Mouse (Mus musculus) heart, embryonic 11.5 days (tissue): ENCODE results near the gene Ntrk3. TPM values are rescaled to one million over a fixed set of nuclear protein-coding genes. Genes with fewer than 3 reads are reported as not detected.

Experiments
- ATAC-seq: fragments of 200-750 bp; cut with Nextera tagmentation; replicated peaks from 2 replicates; pipeline ENCODE4 v1.8.0; 2017; ENCODE audit warnings: moderate library complexity; ENCODE audit not compliant: insufficient number of reproducible peaks, low FRiP score, low TSS enrichment
- H3K27ac ChIP-seq: fragments of 300-500 bp; sonication (generic); 2 replicates; pipeline ENCODE4 v1.5.1; 2014; ENCODE audit warnings: mild to moderate bottlenecking, low read depth, low read length
- H3K27me3 ChIP-seq: fragments of 300-500 bp; sonication (generic); 2 replicates; pipeline ENCODE4 v1.6.1; 2014; ENCODE audit warnings: mild to moderate bottlenecking, low read length, mixed read lengths; ENCODE audit not compliant: control insufficient read depth, insufficient read depth
- H3K36me3 ChIP-seq: fragments of 300-500 bp; sonication (generic); 2 replicates; pipeline ENCODE4 v1.6.1; 2014; ENCODE audit warnings: mild to moderate bottlenecking, low read length, moderate library complexity, mixed read lengths; ENCODE audit not compliant: control insufficient read depth, insufficient read depth
- H3K4me1 ChIP-seq: fragments of 300-500 bp; sonication (generic); 2 replicates; pipeline ENCODE4 v1.6.1; 2014; ENCODE audit warnings: low read length; ENCODE audit not compliant: control insufficient read depth, insufficient read depth
- H3K4me2 ChIP-seq: fragments of 300-500 bp; sonication (generic); 2 replicates; pipeline ENCODE4 v1.6.1; 2014; ENCODE audit warnings: mild to moderate bottlenecking, moderate library complexity
- H3K4me3 ChIP-seq: fragments of 300-500 bp; sonication (generic); 2 replicates; pipeline ENCODE4 v1.5.1; 2014; ENCODE audit warnings: low read depth, low read length
- H3K9ac ChIP-seq: fragments of 300-500 bp; sonication (generic); 2 replicates; pipeline ENCODE4 v1.6.1; 2014; ENCODE audit warnings: mild to moderate bottlenecking, low read depth, low read length, moderate library complexity
- H3K9me3 ChIP-seq: fragments of 300-500 bp; sonication (generic); replicated peaks from 2 replicates; pipeline ENCODE4 v1.6.1; 2016; ENCODE audit warnings: low read length; ENCODE audit not compliant: control insufficient read depth
- WGBS: fragments of 180-500 bp; shearing (Covaris S2); extraction: QIAGEN DNeasy Blood & Tissue Kit; methylation state at CpG from one replicate; pipeline ENCODE4 v1.1.7; 2014; ENCODE audit not compliant: insufficient replicate concordance; 5-methylcytosine and 5-hydroxymethylcytosine counted together
- polyA plus RNA-seq: library from polyadenylated mRNA; unstranded; fragments of >200 nt; fragmentation: Nextera tagmentation; extraction: Ambion mirVana; gene quantifications from 2 replicates; pipeline ENCODE4 v1.2.1, GENCODE M21; 2014

Ntrk3 gene
- polyA plus RNA-seq, 1 experiment from 2014 or later = 1.1 TPM

GRCm38 (mm10) chr7:78145251-78145650 is 592.6 kb downstream of the Ntrk3 start:
- H3K4me2 ChIP-seq = no peak overlapping the region
- H3K4me1 ChIP-seq = no peaks in the 10 kb centered on the region
- no peak overlapping the region for H3K27ac ChIP-seq
- no peaks in the 10 kb centered on the region for H3K27me3 ChIP-seq
- H3K9me3 ChIP-seq = no peaks in the 10 kb centered on the region
- H3K9ac ChIP-seq = no peak overlapping the region
- no peak for ATAC-seq
- H3K4me3 ChIP-seq = no peak overlapping the region
- no peaks in the 10 kb centered on the region for H3K36me3 ChIP-seq
- 56% methylated on average over 4 of the region's 4 CpGs for WGBS

DNA sequence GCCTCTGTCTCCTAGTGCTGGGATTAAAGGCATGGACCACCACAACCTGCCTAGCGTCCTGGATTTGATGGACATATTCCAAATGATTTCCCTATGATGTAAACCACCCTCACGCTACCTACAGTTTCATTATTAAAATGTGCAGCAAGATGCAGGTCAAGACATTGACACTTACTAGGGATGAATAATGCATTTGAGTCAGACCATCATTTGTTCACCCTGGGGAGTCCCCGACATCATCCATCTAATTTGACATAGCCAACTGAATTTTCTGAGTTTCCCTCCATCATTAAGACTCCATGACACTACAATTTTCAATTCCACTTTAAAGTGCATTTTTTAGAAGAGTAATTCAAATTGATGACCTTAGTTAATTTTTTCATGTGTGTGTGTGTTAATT is 593.0 kb downstream of the Ntrk3 start:
- no peaks in the 10 kb centered on the region for H3K4me1 ChIP-seq
- H3K36me3 ChIP-seq = no peaks in the 10 kb centered on the region
- ATAC-seq = no peak
- no peak overlapping the region for H3K4me3 ChIP-seq
- WGBS = 86% methylated on average over 3 of the region's 3 CpGs
- no peak overlapping the region for H3K9ac ChIP-seq
- no peaks in the 10 kb centered on the region for H3K9me3 ChIP-seq
- no peaks in the 10 kb centered on the region for H3K27me3 ChIP-seq
- H3K27ac ChIP-seq = no peak overlapping the region
- H3K4me2 ChIP-seq = no peak overlapping the region

DNA sequence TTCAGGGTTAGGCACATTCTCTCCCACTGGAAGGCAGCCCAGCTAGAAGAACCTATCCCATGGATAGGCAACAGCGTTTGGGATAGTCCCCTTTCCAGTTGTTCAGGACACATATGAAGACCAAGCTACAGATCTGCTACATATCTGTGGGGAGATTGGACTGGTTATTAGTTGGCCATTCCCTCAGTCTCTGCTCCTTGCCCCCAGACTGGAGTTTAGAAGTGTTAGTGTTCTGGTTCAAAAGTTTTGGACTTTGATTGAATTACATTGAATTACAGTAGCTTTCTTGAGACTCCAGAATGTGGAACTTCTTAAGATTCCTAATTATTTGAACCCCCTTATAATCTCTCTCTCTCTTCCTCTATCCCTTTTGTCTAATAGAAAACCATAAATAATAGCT is 607.8 kb downstream of the Ntrk3 start:
- no peak for ATAC-seq
- WGBS = 85% methylated on average over 1 of the region's 1 CpGs

More for the DNA sequence above, 607.8 kb downstream of the Ntrk3 start:
- no peaks in the 10 kb centered on the region for H3K36me3 ChIP-seq
- H3K9ac ChIP-seq = no peak overlapping the region
- H3K4me2 ChIP-seq = no peak overlapping the region
- no peaks in the 10 kb centered on the region for H3K9me3 ChIP-seq
- no peak overlapping the region for H3K27ac ChIP-seq
- no peaks in the 10 kb centered on the region for H3K27me3 ChIP-seq
- no peak overlapping the region for H3K4me3 ChIP-seq
- no peaks in the 10 kb centered on the region for H3K4me1 ChIP-seq

Other genes with a start within 250 kb of the Ntrk3 start
- gene Mrps11, start 45.1 kb upstream of the Ntrk3 start, polyA plus RNA-seq = 60.7 and 64.7 TPM in 2 replicates
- 65.9 and 68.3 TPM in 2 replicates for gene Mrpl46, start 45.5 kb upstream of the Ntrk3 start, polyA plus RNA-seq
- gene Det1, start 109.3 kb upstream of the Ntrk3 start, polyA plus RNA-seq = 12.1 and 12.5 TPM in 2 replicates
- 27.5 and 33.8 TPM in 2 replicates for gene Aen, start 157.8 kb upstream of the Ntrk3 start, polyA plus RNA-seq
- gene Isg20, start 175.4 kb upstream of the Ntrk3 start, polyA plus RNA-seq = 0.54 and 1.2 TPM in 2 replicates